Comparison of ENCODE assay signal across 8 mouse cellular contexts in the genomic region with DNA sequence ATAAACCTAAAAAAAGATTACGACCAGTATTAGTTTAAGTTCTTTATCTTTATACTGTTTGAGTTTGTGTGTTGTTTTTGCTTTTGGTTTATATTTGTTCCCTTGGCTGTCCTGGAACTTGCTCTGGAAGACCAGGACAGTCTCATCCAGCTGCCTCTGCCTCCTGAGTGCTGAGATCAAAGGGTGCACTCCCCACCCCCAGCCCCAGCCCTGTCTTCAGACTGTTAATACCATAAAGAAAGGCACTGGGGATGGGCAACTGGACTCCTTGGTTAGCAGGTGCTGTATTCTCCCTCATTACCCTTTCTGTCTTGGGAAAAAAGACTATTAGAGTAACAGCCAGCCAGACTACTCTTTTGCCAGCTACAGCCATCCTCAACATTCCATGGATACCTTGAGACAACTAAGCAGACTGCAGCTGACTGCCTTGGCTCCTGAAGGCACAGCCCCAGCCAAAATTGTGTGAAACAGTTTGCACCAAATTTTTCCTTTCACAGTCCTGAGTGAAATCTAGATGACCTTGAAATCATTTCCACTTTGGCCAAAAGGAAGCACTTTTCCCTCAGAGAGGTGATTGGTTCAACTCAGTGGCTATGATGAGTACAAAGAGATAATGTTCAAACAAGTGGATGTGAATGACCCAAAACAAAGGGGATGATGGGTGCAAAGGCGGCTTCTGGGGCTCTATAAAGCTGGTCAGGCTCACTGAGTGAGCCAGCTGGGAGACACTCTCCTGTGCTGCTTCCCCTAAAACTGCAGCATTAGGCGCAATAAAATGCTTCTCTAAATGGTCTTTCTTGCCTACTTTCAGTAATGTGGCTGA. TPM values are rescaled to one million over a fixed set of nuclear protein-coding genes. Genes with fewer than 3 reads are reported as not detected.
A peak's percentile ranks its signal among the peaks of the same experiment; 100 is the strongest.
DNase-seq lines count a peak whose midpoint lies in the region; ATAC-seq and TF ChIP-seq lines count a peak whose summit lies in the region.

No protein-coding gene starts in this region.

- no peaks in the 10 kb centered on the region for H3K27me3 ChIP-seq in kidney, embryonic 16.5 days (ENCODE audit: insufficient read depth, low read length)
- no peaks in the 10 kb centered on the region for H3K27me3 ChIP-seq in midbrain, embryonic 16.5 days (ENCODE audit: control insufficient read depth, insufficient read depth, low read depth, low read length)

- 57% methylated on average over 3 of the region's 3 CpGs for WGBS in kidney, embryonic 16.5 days
- 52% methylated on average over 3 of the region's 3 CpGs for whole genome bisulfite sequencing in midbrain, embryonic 16.5 days

- H3K36me3 ChIP-seq in kidney, embryonic 16.5 days (ENCODE audit: insufficient read depth, low read length): no peaks in the 10 kb centered on the region; the same call in 1 of the 2 replicates
- no peaks in the 10 kb centered on the region for H3K36me3 ChIP-seq in midbrain, embryonic 16.5 days (ENCODE audit: control insufficient read depth, insufficient read depth, low read length)

- no peak for TF ChIP-seq POLR2A in bone marrow macrophage, adult 2 months (IDR thresholded peaks at IDR 0.05; ENCODE audit: borderline replicate concordance, low read depth, low read length)

- TF ChIP-seq CTCF in bone marrow macrophage, adult 2 months (IDR thresholded peaks at IDR 0.05; ENCODE audit: low read depth, low read length): no peak

- no peaks in the 10 kb centered on the region for H3K9me3 ChIP-seq in kidney, embryonic 16.5 days (ENCODE audit: low read length)
- no peaks in the 10 kb centered on the region for H3K9me3 ChIP-seq in midbrain, embryonic 16.5 days (replicated peaks; ENCODE audit: control insufficient read depth, low read length, poor library complexity, severe bottlenecking)

- peaks cover 27% of the 10 kb centered on the region for H3K4me1 ChIP-seq in bone marrow macrophage, adult 2 months (ENCODE audit: control insufficient read depth, insufficient read depth, low read length)
- peaks cover 28% of the 10 kb centered on the region for H3K4me1 ChIP-seq in kidney, embryonic 16.5 days (ENCODE audit: insufficient read depth, low read length)
- H3K4me1 ChIP-seq in midbrain, embryonic 16.5 days (ENCODE audit: control insufficient read depth, insufficient read depth, low read length): peaks cover 19% of the 10 kb centered on the region

- H3K4me2 ChIP-seq in kidney, embryonic 16.5 days (replicated peaks; ENCODE audit: low read depth, low read length): 0 out of 2 replicates have a peak overlapping the region, but pooled peaks have one; percentile 2
- H3K4me2 ChIP-seq in midbrain, embryonic 16.5 days (ENCODE audit: low read length): no peak overlapping the region

- peak; percentile 32 for DNase-seq in 3T3-L1 (ENCODE audit: low read depth, low spot score)
- peak; percentile 14 to 32 for DNase-seq in heart, adult 9 months (ENCODE audit: low spot score in 2 of 2)
- DNase-seq in c-Kit-positive CD71-positive TER-119-positive erythroid progenitor cells, embryonic 14.5 days (ENCODE audit: low spot score): no peak
- no peak for DNase-seq in frontal cortex, postnatal 25 days (ENCODE audit: low spot score in 2 of 2)

- 0 out of 2 replicates have a peak overlapping the region, but pooled peaks have one; percentile 8 for H3K27ac ChIP-seq in bone marrow macrophage, adult 2 months (ENCODE audit: insufficient read depth, low read depth, low read length)
- H3K27ac ChIP-seq in kidney, embryonic 16.5 days (ENCODE audit: low read length): peak overlapping the region; percentile 76; the same call in 1 of the 2 replicates
- H3K27ac ChIP-seq in midbrain, embryonic 16.5 days (ENCODE audit: low read length): peak overlapping the region; percentile 63

- ATAC-seq in kidney, embryonic 16.5 days (ENCODE audit: low FRiP score, low TSS enrichment): peak; percentile 85
- ATAC-seq in midbrain, embryonic 16.5 days: no peak
- ATAC-seq in megakaryocyte progenitor cell, adult 5-6 weeks (replicated peaks; ENCODE audit: poor library complexity): no peak

- H3K4me3 ChIP-seq in bone marrow macrophage, adult 2 months (ENCODE audit: insufficient read depth, low read length): no peak overlapping the region
- no peak overlapping the region for H3K4me3 ChIP-seq in kidney, embryonic 16.5 days (ENCODE audit: low read length)
- H3K4me3 ChIP-seq in midbrain, embryonic 16.5 days (ENCODE audit: low read depth, low read length): no peak overlapping the region

- H3K9ac ChIP-seq in kidney, embryonic 16.5 days (replicated peaks; ENCODE audit: low read length): no peak overlapping the region
- 0 out of 2 replicates have a peak overlapping the region, but pooled peaks have one; percentile 6 for H3K9ac ChIP-seq in midbrain, embryonic 16.5 days (ENCODE audit: low read depth, low read length)

RNA-seq across cellular contexts. Expression of gene Memo1, which starts 30.8 kb away (rescaled TPM):
- polyA plus RNA-seq in bone marrow macrophage, adult 2 months (2012; ENCODE audit: insufficient read depth, insufficient read length, missing spikeins): 36.6 and 38.4 TPM in 2 replicates
- 76.6 and 81.1 TPM in 2 replicates for polyA plus RNA-seq in kidney, embryonic 16.5 days (2015; fragmentation: Nextera tagmentation; extraction: Ambion mirVana)
- 50.6 and 51.6 TPM in 2 replicates for polyA plus RNA-seq in midbrain, embryonic 16.5 days (2015; fragmentation: Nextera tagmentation; extraction: Ambion mirVana)
- total RNA-seq in megakaryocyte progenitor cell, adult 5-6 weeks (2015): 99.8 and 103 TPM in 2 replicates
- total RNA-seq in megakaryocyte progenitor cell, adult 5-6 weeks (2017): 85.1 and 107 TPM in 2 replicates

RNA-seq across cellular contexts. Expression of gene Dpy30, which starts 59.2 kb away (rescaled TPM):
- polyA plus RNA-seq in bone marrow macrophage, adult 2 months (2012; ENCODE audit: insufficient read depth, insufficient read length, missing spikeins): 60.1 and 60.9 TPM in 2 replicates
- 215 and 220 TPM in 2 replicates for polyA plus RNA-seq in kidney, embryonic 16.5 days (2015; fragmentation: Nextera tagmentation; extraction: Ambion mirVana)
- 204 and 220 TPM in 2 replicates for polyA plus RNA-seq in midbrain, embryonic 16.5 days (2015; fragmentation: Nextera tagmentation; extraction: Ambion mirVana)
- total RNA-seq in megakaryocyte progenitor cell, adult 5-6 weeks (2015): 253 TPM in 2 replicates
- total RNA-seq in megakaryocyte progenitor cell, adult 5-6 weeks (2017): 200 and 202 TPM in 2 replicates

Comparison
In these comparisons a context has a peak if more than half of its experiments do, and no peak if none do; other contexts are left out.
1. DNase-seq: peak in 3T3-L1 (single experiment) and heart, adult 9 months (2 of 2); none in c-Kit-positive CD71-positive TER-119-positive erythroid progenitor cells, embryonic 14.5 days (single experiment) and frontal cortex, postnatal 25 days (0 of 2).
2. H3K27ac ChIP-seq: peak in every context shown above with its lines; median percentile 76 in kidney, embryonic 16.5 days; 63 in midbrain, embryonic 16.5 days; 8 in bone marrow macrophage, adult 2 months.